Mouse (Mus musculus) neural tube, embryonic 15.5 days (tissue): ENCODE results near the gene Tmem107. TPM values are rescaled to one million over a fixed set of nuclear protein-coding genes. Genes with fewer than 3 reads are reported as not detected.

Experiments
- polyA plus RNA-seq: library from polyadenylated mRNA; unstranded; fragments of >200 nt; fragmentation: Nextera tagmentation; extraction: Ambion mirVana; gene quantifications from 2 replicates; pipeline ENCODE4 v1.2.1, GENCODE M21; 2015

Gene Tmem107
- polyA plus RNA-seq, 1 experiment from 2014 or later, result 33.3 TPM

Other genes with a start within 250 kb of the Tmem107 start
- gene Ndel1, start 198.9 kb upstream of the Tmem107 start, polyA plus RNA-seq, result 111 and 115 TPM in 2 replicates
- not detected in 2 replicates for gene Rnf222, start 182.3 kb upstream of the Tmem107 start, polyA plus RNA-seq
- gene Rpl26, start 169.2 kb upstream of the Tmem107 start, polyA plus RNA-seq, result 597 and 626 TPM in 2 replicates
- gene Odf4, start 143.7 kb upstream of the Tmem107 start, polyA plus RNA-seq, result 0.64 and 1.3 TPM in 2 replicates
- gene Arhgef15, start 113.3 kb upstream of the Tmem107 start, polyA plus RNA-seq, result 23.2 and 27.3 TPM in 2 replicates
- 1.9 and 2.1 TPM in 2 replicates for gene Slc25a35, start 102.7 kb upstream of the Tmem107 start, polyA plus RNA-seq
- 33.7 and 33.9 TPM in 2 replicates for gene Rangrf, start 95.6 kb upstream of the Tmem107 start, polyA plus RNA-seq
- 15.5 and 20.2 TPM in 2 replicates for gene Pfas, start 62.3 kb upstream of the Tmem107 start, polyA plus RNA-seq
- 53.4 and 55.0 TPM in 2 replicates for gene Ctc1, start 54.9 kb upstream of the Tmem107 start, polyA plus RNA-seq
- 15.6 and 47.4 TPM in 2 replicates for gene Aurkb, start 25.2 kb upstream of the Tmem107 start, polyA plus RNA-seq
- gene Borcs6, start 11.1 kb upstream of the Tmem107 start, polyA plus RNA-seq, result 20.6 and 24.0 TPM in 2 replicates
- 347 and 355 TPM in 2 replicates for gene Vamp2, start 17.7 kb downstream of the Tmem107 start, polyA plus RNA-seq
- 10.0 and 11.9 TPM in 2 replicates for gene Per1, start 24.4 kb downstream of the Tmem107 start, polyA plus RNA-seq
- gene Hes7, start 49.6 kb downstream of the Tmem107 start, polyA plus RNA-seq, result 0.68 and 1.0 TPM in 2 replicates
- gene 9130213A22Rik, start 51.8 kb downstream of the Tmem107 start, polyA plus RNA-seq, result 0.63 TPM in 2 replicates
- 4.3 and 6.1 TPM in 2 replicates for gene Aloxe3, start 55.1 kb downstream of the Tmem107 start, polyA plus RNA-seq
- gene Alox12b, start 86.2 kb downstream of the Tmem107 start, polyA plus RNA-seq, result 0.95 and 1.0 TPM in 2 replicates
- 0.36 TPM in 2 replicates for gene Alox8, start 127.0 kb downstream of the Tmem107 start, polyA plus RNA-seq
- 0.38 and 0.46 TPM in 2 replicates for gene Gucy2e, start 166.2 kb downstream of the Tmem107 start, polyA plus RNA-seq